Mouse (Mus musculus) frontal cortex, postnatal 25 days (tissue): Measurements from ENCODE around the gene Syt17.

ENCODE experiments used
- DNase-seq, 2 experiments: peaks; one replicate each; pipeline ENCODE4 v3.0.0; 2022; ENCODE audit warnings: low spot score in 2 of 2

The Syt17 gene

DNA sequence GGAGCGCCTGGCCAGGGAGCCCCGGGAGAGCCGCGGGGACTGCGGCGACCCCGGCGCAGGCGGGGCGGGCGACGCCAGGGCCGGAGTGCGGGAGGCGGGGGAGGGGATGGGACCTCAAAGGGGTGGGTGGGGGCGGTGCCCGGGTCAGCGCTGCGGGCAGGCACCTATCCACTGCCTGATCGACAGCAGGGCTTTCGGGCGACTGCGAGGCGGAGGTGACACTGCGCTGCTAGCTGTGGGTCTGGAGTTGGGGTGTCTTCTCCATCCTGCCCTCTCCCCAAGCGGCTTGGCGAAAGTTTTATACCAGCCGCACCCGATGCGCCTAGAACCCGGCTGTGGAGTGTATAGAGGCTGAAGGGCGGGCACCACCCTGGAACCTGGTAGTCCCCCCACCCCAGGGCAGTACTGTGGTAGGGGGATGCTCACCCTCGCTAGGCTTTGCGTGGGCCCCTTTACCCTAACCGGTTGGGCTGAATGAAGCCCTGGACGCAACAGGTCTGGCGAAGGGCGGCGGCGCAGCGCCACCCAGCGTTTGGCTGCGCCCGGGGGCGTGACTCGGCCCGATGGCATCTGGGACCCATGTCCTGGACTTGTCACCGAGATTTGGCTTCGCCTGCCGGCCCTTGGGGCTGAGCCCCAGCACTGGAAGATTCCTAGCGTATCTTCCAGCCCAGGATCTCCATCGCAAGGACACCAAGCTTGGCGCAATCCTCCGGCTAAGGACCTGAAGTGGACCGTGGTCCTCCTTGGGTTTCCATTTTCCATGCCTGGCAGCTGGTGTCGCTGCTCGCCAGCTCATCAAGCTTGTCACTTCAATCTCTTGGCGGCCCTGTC, at the start of gene Syt17:
Syt17 (minus strand) TSS at position 89 of the 834 bp plus-strand sequence.
- DNase-seq: peak; percentile 44 to 48

DNA sequence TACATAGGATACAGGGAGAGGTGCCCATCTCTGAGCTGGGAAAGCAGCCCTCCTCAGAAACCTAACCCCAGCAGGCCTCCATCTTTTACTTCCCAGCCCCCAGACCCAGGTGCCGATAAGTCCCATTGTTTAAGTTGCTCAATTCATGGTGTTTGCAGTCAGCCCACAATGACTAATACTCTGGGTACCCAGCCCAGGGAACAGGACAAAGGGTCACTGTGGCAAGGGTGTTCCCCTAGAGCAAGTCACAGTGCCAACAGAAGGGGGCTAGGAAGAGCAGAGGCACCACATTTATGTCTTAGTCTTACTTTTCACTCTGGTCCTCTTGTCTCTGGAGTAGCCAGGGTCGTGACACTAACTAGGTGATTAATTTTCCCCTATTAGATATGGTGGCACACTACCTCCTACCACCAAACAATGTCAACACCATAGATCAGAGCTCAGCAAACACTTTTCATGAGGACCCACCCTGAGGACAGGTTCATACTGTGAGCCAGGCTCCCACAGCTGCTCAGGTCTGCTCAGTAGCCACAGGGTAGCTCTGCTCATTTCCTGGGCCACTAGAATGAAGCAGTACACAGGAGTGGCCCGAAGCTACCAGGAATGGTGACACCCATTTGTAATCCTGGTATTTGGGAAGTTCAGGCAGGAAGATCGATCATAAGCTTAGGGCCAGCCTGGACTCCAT, 47.0 kb upstream of the Syt17 start:
- no peak for DNase-seq

DNA sequence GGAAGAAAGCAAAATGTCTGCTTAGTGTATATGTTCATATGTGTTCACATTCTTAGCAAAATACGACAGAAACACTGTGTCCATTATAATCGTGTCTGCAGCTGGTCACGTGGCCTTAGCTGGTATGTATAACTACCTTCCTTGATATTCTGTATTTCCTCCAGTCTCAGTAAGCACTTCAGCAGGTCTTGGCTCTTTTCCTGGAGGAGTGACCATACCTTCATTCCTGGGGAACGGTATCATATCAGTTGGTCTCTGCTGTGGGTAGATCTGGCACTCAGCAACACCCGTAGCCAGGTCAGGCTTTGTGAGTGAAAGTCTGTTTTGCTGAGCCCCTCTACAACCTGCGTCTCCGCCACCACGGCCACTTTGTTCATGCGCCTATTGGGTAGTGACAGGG, 45.9 kb upstream of the Syt17 start:
- DNase-seq: no peak

DNA sequence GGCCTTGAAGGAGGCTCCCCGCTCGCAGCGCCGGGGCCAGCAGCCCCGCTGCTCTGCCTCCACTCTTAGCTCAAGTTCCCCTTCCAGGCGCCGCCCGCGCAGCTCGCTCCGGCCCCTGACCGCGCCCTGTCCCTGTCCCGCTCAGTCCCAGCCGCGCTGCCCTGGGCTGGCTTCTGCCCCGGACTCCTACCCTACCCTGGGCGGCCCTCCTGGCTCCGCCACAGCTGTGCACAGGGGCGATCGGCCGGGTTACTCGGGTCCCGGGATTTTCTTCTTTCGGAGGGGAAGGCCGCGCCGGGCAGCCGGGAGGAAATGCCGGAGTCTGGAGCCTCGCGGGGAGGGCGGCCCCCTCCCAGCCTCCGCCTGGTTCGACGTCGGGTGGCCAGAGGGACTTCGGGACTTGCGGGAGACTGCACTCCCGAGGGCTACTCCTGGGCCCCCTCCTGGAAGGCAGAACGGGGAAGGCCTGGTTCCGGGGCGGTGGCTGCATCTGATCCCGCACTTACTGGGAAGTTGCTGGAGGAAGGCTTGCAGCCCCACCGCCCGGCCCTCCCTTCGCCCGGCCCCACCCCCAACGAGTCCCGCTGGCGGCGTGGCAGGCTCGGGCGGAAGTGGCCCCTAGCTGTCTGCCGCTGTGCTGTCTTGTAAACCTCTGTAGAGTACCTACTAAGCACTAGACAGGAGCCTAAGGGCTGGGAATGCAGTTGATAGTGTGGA, 43.6 kb upstream of the Syt17 start, which contains the start of gene Itpripl2:
Itpripl2 (minus strand) TSS at position 545 of the 717 bp plus-strand sequence.
- peak in 1 of 2 experiments; percentile 9 for DNase-seq

DNA sequence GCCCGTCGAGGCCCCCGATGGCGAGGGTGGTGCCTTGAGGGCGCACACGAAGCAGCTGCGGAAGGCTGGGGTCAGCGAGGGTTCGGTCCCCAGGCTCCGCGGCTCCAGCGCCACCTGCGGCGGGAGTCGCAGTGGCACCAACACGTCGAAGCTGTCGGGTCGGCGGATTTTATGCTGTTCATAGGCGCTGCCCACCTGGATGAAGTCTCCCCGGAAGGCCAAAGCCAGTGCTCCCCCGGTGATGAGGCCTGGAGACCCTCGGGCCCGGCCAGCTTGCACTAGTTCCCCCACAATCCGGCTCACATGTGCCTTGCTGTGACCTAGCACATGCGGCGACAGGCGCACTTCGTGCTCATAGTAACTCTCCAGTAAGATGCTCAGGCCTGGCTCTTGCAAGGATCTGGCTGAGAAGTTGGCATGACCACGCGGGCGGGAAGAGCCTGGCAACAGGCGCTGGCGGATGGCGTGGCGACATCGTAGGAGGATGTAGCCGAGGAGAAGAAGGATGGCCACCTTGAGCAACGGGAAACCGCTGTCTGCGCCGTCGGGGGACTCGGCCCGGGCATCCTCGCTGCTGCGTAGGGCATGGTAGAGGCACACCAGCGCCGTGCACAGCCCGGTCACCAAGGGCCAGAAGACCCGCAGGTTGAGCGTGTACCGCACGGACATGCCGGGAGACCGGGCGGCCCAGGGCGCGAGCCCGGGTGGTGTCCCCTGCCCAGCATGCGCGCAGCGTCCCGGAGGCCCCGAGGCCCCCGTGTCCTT, 42.8 kb upstream of the Syt17 start:
- no peak for DNase-seq

DNA sequence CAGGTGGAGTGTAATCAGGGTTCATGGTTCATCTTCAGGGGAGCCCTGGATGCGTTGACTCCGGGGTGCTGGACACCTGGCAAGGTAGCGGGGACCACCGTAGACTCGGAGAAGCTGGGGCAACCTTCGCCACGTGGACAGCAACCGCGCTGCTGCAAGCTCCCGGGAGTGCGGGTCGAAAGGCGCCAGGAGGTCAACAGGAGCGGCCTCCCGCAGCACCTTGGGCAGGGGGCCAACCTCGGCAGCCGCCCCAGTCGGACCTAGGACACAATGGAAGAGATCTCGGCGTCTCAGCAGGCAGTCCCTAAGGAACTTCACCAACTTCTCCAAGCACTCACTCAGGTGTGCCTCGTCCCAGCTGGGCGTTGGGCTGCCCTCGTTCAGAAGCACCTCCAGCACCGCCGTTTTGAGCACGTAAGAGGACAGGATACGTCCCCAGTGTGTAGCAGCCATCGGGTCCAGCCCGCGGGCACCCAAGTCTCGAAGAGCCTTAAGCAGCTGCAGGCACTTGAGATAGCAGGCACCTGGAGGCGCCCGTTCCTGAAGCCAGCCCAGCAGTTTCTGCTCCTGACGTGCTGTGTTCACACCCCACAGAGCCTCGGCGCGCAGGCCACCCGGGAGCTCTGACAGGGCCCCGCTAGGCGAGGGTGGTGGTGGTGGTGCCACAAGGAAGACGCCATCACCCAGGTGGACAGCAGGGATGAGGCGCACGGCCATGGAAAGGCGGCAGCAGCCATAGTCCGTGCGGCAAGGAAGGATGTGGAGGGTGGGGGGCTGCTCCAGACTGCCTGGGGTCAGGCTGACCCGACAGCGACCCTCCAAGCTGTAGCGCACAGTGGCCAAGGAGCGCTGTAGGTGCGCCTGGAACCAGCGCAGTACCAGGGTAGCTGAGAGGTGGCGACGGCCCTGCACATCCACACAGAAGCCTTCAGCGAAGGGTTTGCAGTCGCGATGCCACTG, 42.0 kb upstream of the Syt17 start:
- no peak for DNase-seq

DNA sequence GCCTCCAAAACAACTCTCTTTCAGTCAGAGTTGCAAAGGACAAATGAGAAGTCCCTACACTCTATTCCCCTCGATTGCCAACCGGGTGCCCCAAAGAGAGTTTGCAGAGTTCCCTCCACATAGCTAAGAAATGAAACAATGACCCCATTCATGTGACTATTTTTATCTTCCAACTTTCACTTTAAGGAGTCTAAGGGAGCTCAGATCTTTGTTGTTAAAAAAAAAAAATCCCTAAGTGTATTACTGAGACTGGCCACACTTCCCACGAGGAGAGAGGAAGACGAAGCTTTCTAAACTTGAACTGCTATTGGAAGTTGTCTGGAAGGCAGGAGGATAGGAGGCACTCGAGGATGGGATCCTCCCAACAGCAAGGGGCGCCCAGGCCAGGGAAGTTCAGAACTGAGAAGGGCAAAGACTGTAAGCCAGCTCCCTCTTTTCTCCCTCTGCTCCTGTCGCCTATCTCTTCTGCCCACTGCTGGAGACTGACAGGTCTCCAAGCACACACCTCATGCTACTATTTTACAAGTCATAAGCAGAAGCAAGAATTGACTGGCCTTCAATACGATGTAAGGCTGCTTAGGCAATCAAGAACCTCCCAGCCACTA, 40.1 kb upstream of the Syt17 start:
- DNase-seq: no peak

DNA sequence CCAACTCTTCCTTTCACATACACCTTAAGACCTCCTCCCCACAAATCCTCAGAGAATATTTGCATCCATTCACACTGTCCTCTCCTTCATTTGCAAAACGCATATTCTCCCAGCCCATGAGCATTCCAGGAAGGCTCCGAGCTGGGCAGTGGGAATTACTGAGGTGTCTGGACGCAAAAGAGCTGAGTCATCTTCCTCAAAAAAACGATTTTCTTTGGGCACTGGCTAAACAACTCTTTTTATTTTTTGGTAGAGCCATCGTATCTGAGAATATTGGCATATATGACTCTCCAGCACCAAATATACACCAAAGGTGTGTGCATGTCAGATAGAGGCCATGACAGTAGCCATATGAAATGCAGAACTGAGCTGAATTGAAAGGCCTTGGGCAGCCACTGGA, 38.9 kb upstream of the Syt17 start:
- no peak for DNase-seq

DNA sequence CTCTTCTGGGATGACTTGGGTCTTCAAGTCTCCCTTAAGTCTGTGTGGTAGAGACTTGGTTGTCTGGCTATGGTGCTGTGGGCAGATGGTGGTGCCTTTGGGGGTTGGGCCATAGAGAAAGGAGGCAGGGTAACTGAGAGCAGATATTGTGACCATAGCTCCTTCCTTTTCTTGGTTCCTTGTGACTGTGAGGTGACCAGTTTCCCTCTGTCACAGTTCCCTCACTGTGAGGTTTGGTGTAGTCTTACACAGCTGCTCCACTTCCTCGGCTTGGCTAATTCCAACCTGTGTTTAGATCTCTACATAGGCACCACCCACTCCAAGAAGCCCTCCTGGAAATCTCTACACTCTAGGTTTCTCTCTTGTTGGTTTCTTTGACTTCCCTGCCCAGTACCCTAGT, 36.0 kb upstream of the Syt17 start:
- no peak for DNase-seq

DNA sequence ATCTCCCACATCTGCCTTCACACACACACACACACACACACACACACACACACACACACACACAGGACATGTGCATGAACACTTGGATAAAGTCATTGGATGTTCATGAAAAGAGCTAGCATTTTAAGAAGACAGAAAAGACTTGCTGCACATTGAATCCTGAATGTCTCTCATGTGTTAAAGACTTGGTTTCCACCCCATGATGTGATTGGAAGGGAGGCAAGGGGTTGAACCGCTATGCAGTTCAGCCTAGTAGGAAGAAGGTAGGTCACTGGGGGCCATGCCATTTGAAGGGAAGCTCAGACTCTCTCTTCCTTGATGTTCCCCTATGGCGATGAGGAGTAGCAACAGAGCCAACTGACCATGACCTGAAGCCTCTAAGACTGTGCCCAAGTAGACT, 34.0 kb upstream of the Syt17 start:
- no peak for DNase-seq

DNA sequence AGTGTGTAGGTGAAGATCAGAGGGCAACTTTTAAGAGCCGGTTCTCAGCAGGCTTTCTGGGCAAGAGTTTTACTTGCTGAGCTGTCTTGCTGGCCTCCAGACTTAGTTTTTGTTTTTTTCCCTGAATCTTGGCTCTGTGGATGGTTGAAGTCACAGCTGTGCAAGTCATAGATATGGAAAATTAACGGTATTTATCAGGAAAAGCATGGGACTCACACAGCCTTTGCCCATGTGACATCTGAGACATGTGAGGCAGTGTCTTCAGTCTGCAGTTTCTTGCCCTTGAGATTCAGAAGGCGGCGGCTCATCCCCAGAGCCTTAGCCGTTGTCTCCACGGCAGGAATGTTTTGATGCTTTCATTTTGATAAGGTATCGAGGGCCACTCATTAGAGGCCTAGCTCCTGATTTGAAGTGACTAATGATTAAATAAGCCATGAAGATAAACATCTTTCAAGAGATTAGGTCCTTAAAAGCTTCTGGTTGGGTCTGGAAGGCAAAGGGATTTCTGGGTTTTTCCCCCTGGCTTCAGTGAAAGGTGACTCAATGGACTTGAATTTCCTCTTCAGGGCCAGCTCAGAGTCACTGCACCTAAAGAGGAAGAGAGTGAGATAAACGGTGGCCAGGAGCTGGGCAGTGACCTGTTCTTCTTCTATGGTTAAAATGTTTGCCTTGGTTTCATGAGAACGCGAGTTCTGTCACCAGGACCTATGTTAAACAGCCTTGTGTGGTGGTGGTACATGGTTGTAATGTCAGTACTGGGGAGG, 33.2 kb upstream of the Syt17 start:
- no peak for DNase-seq

DNA sequence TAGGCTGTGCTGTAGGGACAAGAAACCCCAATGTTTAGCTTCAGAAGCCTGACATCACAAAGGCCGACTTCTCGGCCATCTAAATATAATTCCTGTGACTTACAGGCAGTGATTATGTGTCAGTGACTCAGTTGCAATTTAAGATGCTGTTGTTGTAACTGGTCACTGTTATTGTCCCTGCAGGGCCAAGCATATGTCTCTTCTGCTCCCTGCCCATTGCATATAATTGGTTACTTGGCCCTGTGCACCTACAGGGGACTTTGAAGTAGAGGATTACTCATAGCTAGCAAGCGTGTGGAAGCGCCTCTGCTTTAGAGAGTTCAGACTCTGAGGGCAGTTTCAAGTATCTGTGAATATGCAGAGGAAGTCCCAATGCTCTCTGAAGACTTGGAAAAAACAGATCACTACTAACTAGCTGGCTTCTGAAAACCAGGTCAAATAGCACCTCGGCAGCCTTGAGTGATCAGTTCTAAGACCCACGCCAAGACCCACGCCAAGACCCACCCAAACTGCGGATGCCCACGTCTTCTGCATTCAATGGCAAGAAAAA, 32.2 kb upstream of the Syt17 start:
- no peak for DNase-seq

DNA sequence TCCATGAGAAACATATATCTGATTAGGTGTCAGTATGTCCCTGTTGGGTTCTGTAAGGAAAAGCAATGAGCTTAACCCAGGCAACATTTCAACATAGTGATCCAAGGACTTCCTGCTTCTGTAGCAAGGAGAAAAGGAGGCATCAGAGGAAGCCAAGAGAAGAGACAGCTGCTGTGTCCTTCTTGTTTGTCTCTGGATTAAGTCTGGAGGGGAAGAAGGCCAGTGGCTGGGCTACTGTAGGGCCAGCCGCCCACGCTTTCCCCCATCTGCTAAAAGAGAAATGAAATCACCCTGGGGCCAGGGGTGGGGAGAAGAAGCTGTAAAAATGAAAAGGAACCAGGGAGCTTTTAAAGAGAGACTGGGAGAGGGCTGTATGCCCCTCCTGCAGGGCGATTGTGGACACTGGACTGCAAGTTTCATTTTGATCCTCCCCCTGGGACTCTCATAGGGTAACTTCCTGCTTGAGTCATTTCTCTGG, 30.9 kb upstream of the Syt17 start:
- DNase-seq: no peak

DNA sequence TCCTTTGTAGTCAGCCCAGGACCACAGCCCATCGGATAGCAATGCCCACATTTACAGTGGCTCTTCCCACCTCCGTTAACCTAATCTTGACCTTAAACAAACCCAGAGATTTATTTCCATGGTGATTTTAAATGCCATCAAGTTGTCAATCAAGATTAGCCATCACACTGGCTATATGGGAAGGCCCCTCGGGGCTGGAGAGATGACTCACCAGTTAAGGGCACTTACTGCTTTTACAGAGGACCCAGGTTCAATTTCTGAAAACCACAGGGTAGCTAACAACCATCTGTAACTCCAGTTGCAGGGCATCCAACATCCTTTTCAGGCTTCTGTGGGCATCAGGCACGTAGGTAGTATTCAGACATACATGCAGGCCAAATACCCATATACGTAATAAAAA, 28.4 kb upstream of the Syt17 start:
- DNase-seq: no peak

DNA sequence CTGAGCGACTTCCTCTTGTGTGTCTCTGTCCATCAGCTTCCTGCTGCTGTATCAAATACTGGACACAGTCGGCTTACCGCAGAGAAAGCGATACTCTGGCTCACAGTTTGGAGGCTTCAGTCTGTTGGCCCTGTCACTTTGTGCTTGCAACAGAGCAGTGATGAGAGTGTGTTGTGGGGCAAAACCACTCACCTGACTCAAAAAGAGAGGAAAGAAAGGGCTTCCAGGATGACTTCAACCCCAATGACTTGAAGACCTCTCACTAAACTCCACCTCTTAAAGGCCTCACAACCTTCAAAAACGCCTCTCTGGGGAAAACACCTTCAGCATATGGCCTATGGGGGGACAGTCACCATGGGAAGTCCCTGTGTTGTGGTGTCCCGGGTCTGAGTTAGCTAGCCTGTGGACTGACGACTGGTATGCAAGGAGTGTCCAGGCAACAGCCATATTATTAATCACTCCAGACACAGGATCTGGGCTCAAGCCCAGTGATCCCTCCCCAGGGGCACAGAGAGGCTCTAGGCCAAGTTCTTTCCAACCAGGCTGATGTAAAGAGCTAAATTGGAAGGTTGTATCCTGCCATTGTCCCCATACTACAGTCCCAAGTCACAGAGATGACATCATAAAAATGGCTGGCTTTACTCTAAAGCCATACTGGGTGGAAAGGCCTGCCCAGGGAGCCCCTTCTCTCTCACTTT, 27.1 kb upstream of the Syt17 start:
- no peak for DNase-seq

DNA sequence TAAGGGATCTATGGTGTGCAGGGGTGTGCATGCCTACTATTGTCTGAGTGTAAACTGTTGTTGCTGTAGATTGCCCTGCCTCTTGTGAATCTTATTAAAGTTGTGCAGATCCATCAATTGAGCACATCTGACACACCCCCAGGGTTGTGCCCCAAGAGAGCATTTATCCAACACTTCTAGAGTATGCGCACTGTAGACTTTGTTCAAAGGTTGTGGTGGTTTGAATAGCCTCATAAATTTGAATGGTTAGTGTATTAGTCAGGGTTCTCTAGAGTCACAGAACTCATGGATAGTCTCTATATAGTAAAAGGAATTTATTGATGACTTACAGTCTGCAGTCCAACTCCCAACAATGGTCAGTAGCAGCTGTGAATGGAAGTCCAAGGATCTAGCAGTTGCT, 24.9 kb upstream of the Syt17 start:
- no peak for DNase-seq

DNA sequence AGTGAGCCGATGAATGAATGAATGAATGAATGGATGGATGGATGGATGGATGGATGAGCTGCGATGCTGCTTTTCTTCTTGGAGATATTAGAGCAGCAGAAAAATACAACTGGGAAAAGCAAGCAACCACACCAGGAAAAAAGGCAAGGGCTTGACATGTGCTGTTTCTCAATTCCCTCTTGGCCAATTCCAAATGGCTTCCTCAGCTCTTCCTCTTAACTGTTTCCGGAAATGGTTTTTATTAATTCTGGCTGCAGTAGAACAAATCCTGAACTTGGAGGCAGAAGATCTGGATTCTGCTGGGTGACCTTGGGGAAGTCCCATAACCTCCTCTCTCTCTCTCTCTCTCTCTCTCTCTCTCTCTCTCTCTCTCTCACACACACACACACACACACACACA, 20.0 kb upstream of the Syt17 start:
- no peak for DNase-seq

DNA sequence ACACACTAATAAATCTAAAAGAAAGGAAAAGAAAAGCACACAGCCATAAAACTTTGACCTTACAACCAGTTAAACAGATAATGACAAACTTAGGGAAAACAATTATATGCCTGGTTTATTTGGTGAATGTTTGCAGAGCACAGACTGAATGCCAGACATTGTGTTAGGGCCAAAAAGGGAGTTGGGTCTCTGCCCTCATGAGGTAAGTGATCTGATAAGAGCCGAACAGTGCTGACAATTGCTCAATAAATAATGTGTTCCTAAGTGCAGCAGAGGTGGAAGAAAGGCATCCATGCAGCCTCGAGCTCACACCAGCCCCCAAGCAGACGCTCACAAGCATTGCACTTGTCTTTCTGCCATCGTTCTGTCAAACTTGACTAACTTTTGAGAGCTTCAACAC, 16.4 kb upstream of the Syt17 start:
- DNase-seq: no peak
